Mouse (Mus musculus) embryo, embryonic 11.5 days (tissue): Measurements from ENCODE around the gene Rab21.
"Not testable (repeated sequence)": the region's sequence is repeated elsewhere in the genome, so short reads cannot be mapped to it uniquely, and the experiment has no call there.

Source experiments
- DNase-seq: peaks from one replicate; pipeline ENCODE4 v3.0.0-alpha.2; 2012; ENCODE audit warnings: low read depth, low spot score

Gene Rab21

DNA sequence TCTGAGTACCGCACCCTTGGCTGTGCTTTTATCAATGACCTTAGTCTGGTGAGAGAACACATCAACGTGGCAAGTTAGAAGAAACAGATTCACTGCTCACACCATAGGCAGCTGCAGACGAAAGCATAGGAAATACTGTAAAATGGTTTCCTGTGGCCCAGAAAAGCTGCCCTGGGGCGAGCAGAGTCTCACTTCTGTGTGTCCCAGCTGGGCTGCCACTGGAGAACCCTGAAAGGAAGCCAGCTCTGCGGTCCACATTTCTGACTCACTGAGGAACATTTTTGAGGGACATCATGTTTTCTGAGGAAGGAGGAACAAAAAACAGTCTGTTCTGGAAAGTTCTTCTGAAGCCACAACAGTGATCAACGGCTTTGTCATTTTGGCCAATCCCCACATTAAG, 13.1 kb upstream of the Rab21 start:
- no peak for DNase-seq

GRCm38 (mm10) chr10:115323295-115323694, 7.9 kb upstream of the Rab21 start:
- DNase-seq, result peak; percentile 63

GRCm38 (mm10) chr10:115321317-115322035, 6.1 kb upstream of the Rab21 start:
- no peak for DNase-seq

- DNase-seq, result not testable (repeated sequence)
These were observed 3.0 kb upstream of the Rab21 start for GRCm38 (mm10) chr10:115318388-115318787.

- DNase-seq, result no peak
These were observed 919 bp upstream of the Rab21 start for GRCm38 (mm10) chr10:115316313-115316712.

- no peak for DNase-seq
These were observed 577 bp downstream of the Rab21 start for GRCm38 (mm10) chr10:115314582-115315452.

DNA sequence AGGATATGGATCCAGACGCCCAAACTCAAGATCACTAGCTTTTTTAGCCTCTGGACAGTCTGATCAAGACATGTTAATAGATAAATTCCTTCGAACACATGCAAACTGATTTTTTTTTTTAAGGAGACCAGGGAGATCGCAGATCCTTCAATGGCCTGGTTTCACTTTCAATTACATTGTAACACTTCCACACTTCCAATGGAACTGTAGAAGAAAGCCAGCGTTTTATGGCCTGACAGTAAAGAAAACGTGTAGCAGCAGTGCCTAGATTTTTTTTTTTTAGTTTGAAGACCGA, 1.2 kb downstream of the Rab21 start:
- no peak for DNase-seq

DNA sequence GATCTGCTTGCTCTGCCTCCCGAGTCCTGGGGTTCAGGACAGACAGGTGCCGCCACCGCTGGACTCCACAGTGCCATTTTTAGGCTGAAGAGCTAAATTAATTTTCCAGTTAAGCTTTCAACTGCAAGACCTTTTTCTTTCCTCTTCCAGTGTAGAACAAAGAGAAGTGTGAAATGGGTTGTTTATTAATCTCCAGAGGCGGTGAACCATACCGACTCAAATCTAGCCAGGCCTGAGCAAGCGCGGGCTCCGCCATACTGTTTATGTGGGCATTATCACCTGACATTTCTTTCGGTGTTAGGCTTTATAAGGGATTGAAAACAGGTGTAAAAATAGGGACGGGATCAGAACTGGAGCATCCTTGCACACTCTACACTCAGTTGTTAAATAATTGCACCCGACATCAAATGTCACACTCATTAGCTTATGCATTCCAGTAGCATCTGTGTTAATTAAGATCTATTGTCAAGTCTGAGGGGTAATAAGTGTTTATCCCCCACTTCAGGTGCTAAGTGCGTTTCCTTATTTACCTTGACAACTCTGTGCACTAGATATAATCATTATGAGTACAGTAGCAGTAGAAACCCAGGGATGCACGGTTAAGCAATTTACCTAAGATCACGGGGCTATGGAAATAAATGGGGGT, 1.6 kb downstream of the Rab21 start:
- no peak for DNase-seq

DNA sequence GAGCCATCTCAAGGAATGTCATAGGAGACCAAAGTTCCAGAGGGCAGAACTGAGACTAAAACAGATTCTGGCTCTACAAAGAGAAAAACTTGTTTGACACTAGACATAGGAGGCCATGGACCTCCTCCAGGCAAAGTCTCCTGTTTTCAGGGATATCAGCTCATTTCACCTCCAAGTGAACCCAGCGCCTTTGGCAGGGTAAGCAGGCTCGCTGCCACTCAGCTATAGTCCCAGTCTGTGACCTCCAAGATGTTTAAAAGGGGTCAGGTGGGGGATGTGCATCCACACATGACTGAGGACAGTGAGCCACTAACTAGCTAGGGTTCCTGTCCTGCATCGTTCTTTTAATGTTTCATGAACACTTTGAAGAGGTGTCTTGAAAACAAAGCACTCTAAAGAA, 2.7 kb downstream of the Rab21 start:
- no peak for DNase-seq

DNA sequence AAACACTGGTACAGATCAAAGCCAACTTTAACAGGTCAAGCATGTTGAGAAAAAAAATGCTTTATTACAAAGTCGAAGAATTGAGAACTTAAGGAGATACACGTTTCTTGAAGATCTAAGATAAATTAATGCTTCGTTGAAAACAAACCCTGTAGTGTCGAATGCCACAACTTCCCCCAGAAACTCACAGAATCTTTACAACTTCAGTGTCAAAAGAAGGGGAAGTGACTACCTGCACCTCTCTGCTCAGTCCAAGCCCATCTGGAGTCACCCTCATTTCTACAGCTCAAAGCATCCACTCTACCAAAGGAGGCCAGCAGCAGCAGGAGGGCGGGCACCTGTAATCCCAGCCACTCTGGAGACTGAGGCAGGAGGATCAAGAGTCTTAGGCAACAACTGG, 3.2 kb downstream of the Rab21 start:
- DNase-seq, result no peak

DNA sequence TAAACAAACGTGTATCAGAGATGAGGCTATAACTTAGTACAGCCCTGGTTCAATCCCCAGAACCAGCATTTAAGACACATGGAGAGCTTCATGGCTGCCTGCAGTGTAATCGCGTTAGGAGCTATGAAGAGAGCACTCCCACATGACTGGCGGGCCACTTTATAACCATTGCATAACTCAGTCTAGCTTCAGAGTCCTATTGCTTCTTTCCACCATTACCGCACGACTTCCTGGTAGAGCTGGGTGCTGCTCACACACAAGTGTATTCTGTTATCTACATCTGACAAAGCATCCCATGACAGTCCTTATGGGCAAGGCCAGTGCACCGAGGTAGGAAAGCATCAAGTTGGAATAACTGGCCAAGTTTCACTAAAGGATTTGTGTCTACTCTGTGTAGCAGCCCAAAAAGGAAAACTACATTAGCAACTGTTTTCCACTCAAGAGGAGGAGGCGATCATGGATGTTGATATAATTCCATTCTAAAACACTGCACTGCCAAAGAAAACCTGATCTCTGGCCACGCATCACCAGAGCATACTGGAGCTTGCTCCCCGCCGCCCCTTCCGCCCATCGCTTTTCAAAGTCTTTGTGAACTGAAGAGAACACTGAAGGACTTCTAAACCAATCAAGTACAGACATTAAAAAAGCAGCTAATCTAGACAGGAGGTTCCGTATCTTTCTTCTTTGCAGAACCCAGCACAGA, 4.0 kb downstream of the Rab21 start:
- DNase-seq, result no peak

- no peak for DNase-seq
These were observed 6.2 kb downstream of the Rab21 start for GRCm38 (mm10) chr10:115309191-115309590.

DNA sequence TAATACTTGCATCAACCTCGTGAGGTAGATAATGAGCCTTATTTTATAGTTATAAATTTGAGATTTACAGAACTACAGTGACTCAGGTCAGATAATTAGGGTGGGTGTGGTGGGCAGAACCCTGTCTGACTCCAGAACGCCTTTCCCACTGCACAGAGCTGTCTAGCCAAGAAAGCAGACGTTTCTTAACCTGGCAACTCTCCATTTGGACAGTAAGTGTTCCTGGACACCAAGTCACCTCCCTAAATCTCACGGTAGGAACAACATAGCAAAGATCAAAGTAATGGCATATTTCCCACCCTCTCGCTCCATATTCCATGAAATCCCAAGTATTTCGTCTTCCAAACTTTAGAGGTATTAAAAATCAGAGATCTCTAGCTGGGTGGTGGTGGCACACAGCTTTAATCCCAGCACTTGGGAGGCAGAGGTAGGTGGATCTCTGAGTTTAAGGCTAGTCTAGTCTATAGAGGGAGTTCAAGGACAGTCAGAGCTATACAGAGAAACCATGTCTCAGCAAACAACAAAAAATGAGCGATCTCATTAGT, 8.0 kb downstream of the Rab21 start:
- no peak for DNase-seq

DNA sequence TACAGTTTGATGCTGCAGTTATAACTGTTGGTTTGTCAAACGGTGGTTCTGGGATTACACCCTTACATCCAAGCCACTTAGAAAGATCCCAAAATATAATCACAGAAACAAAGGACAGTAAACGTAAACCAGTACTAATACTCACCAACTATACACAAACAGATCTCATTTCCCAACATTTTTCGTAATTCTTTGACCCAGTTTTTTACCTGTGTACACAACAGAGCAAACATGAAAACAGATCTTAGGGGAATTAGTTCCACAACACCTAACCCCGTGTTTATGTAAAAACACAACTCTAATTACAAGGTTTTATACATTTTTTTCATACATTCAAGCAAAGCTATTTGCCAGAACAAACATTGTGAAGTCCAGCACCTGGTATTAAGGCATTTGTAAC, 16.7 kb downstream of the Rab21 start:
- no peak for DNase-seq

- DNase-seq, result no peak
These were observed 17.8 kb downstream of the Rab21 start for GRCm38 (mm10) chr10:115297582-115297981.

DNA sequence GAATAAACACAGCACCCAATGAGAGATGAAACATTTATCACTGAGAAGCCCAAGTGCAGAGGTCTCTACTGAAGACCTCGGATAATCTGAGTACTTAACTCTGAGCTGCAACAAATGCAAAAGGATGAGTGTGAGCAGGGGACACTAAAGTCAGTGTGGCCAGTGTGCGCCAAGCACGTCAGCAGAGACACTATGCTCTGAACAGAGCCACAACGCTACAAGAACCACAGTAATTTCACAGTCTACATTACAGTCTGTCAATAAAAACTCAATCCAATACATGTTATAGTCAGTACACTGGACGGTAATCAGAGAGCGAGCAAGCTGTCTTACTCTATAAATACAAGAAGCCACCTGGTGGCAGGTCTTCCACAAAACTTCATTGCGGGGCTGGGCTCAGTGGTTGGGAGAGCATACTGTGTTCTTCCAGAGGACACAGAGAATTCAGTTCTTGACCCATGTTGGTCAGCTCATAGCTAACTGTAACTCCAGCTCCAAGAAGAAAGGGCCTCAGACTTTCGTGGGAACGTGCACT, 18.9 kb downstream of the Rab21 start:
- no peak for DNase-seq

DNA sequence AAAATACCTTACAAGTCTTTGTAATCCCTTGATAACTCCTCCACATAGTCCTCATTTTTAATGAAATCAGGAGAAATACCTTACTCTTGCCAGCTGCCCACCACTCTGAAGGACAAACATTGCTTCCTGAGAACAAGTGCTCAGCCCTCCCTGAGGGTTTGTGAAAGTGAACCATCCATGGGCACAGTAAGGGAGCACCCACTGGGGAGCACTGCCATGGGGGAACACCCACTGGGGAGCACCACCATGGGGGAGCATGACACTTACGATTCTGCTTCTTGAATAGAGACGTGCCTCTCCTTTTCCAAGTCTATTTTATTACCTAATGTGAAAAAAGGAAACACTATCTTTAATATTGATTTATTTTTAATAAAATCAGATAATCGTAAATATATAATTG, 20.2 kb downstream of the Rab21 start:
- no peak for DNase-seq

- DNase-seq, result no peak
These were observed 20.7 kb downstream of the Rab21 start for GRCm38 (mm10) chr10:115294715-115295114.

DNA sequence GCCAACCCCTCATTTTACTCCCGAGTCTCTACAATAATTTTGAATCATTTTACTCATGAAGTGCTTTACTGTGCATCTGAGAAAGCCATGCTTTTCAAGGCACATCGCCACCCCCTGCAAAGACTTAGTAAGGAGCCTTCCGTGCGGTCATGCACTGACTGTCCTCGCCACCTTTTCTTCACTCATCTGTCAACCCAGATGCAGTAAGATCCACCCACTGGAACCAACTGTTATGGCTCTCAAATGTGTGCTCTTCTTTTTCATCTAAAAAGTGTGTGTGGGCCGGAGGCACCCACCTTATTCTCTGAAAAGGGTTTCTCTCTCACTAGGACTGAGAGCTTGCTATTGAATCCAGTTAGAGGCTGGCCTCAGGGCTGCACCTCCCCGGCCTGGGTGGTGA, 21.4 kb downstream of the Rab21 start:
- no peak for DNase-seq

DNA sequence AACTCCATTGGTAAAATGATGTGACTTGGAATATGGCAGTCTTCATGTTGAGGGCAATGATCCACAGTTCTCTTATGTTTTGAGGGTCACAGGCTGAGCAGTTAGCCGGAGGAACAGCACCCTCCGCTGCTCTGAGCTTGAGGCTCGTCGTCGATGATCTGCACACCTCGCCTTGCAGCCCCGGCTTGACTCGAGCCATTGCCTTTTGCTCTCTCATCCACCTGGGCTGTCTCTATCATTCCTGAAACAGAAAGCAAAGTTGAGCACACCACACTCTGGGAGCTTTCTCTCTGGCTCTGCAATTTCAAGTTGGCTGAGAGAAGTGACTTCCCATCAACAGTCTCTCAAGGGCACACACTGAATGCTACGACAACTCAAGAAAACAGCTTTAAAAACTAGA, 24.7 kb downstream of the Rab21 start:
- DNase-seq, result no peak

GRCm38 (mm10) chr10:115288856-115289255, 26.5 kb downstream of the Rab21 start:
- DNase-seq, result no peak

DNA sequence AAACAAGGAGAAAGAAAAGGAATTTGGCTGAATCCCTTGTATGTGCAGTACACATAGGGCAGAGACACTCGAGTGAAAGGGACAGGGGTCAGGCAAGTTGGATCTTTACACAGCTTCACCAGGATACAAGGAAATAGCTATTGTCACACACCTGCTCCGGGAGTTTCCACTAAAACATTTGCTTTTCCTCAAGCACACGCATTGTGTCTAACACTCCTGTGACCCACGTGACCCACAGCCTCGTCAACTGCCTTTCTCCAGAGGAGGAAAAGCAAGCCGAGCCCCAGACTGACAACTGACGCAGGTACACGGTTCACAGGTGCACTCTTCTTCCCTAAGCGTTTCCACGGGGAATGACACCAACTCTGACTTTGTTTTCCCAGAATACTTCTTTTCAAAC, 31.2 kb downstream of the Rab21 start:
- DNase-seq, result no peak
